Mouse (Mus musculus): ENCODE measurements around the gene Arhgef28. TPM values are rescaled to one million over a fixed set of nuclear protein-coding genes. Genes with fewer than 3 reads are reported as not detected.

Gene Arhgef28
- polyA plus RNA-seq, 1 experiment: 6.7 TPM

DNA sequence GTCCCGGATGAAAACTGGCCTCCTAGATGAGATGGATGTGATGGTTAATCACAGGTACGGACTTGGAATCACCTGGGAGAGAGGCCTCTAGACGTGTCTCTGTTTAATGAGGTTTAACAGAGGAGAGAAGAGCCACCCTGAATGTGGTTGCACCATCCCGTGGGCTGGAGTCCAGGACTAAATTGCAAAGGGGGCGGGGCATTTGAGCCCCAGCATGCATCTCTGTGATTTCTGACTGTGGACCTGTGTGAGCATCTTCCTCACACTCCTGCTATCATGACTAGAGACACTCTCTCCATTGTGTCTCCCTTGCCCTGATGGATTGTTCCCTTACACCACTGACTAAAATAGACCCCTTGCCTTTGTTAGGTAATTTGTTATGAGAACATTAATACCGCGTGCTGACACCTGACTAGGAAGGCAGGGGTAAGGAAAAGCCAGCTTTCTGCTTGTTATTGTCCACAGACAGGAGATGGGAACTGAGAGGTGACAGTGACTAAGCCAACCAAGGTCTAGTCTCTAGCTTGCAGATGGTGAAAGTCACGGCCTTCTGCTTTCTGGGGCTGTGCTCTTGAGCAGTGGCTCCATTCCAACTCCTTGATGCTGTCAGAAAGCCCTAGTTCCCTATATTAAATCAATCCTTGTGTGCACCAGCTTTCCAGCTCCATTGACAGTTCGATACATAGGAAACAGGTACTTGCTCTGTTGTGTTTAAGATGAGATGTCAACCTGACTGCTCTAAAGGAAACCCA lies 35.5 kb upstream of the Arhgef28 start:
- H3K9ac ChIP-seq (ENCODE audit: low read depth, poor library complexity, severe bottlenecking): no peak overlapping the region
- TF ChIP-seq CTCF (IDR thresholded peaks at IDR 0.05; ENCODE audit: low read depth, low read length) (no peak), POLR2A (IDR thresholded peaks at IDR 0.05; ENCODE audit: insufficient read depth, low read length) (no peak), EP300 (IDR thresholded peaks at IDR 0.05; ENCODE audit: insufficient read depth, low read depth, low read length) (no peak)
- H3K4me1 ChIP-seq (ENCODE audit: control insufficient read depth, insufficient read depth, low read length): no peaks in the 10 kb centered on the region
- H3K36me3 ChIP-seq (ENCODE audit: control insufficient read depth, insufficient read depth, low read length, poor library complexity, severe bottlenecking): 0 out of 2 replicates have a peak, but pooled peaks cover 3% of the 10 kb centered on the region
- H3K27ac ChIP-seq (ENCODE audit: insufficient read depth, low read length): no peak overlapping the region
- no peaks in the 10 kb centered on the region for H3K9me3 ChIP-seq (replicated peaks; ENCODE audit: control insufficient read depth, insufficient read depth, low read length, poor library complexity, severe bottlenecking)
- no peaks in the 10 kb centered on the region for H3K27me3 ChIP-seq (ENCODE audit: control insufficient read depth, insufficient read depth, low read length, poor library complexity, severe bottlenecking)
- no peak overlapping the region for H3K4me3 ChIP-seq (ENCODE audit: low read depth, low read length)

DNA sequence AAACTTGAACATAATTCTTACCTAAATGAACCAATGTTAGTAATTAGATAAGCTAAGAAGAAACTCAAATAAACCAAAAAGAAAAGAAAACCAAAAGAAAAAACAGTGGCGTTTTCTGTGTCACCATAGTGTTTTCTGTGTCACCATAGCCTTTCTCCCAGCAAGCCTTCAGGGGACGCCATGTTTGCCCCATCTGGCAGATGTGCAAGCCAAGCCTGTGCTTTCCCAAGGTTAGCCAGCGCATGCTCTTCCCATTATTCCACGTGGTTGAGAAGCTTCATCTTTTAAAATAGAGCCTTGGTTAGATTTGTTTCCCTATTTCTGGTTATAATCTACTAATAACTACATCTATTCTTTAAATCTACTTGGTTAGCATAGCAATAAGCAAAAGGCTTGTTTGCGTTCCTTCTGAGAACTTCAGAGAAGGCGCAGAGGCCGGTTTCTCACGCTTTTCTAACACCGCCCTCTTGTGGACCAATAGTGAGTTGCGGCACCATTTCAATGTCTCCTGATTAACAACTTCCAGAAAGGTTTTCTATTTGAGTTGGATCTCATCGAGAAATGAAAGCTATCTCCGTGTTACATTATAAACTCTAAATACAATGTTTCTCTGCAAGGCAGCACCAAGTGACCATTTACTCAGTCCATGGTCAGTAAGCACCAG lies 33.9 kb upstream of the Arhgef28 start:
- Histone ChIP-seq H3K4me3 (ENCODE audit: low read depth, low read length) (no peak overlapping the region), H3K9ac (ENCODE audit: low read depth, poor library complexity, severe bottlenecking) (no peak overlapping the region), H3K4me1 (ENCODE audit: control insufficient read depth, insufficient read depth, low read length) (no peaks in the 10 kb centered on the region), H3K9me3 (replicated peaks; ENCODE audit: control insufficient read depth, insufficient read depth, low read length, poor library complexity, severe bottlenecking) (no peaks in the 10 kb centered on the region), H3K36me3 (ENCODE audit: control insufficient read depth, insufficient read depth, low read length, poor library complexity, severe bottlenecking) (no peaks in the 10 kb centered on the region), H3K27ac (ENCODE audit: insufficient read depth, low read length) (no peak overlapping the region), H3K27me3 (ENCODE audit: control insufficient read depth, insufficient read depth, low read length, poor library complexity, severe bottlenecking) (no peaks in the 10 kb centered on the region)
- TF ChIP-seq EP300 (IDR thresholded peaks at IDR 0.05; ENCODE audit: insufficient read depth, low read depth, low read length) (no peak), CTCF (IDR thresholded peaks at IDR 0.05; ENCODE audit: low read depth, low read length) (peak; percentile 70), POLR2A (IDR thresholded peaks at IDR 0.05; ENCODE audit: insufficient read depth, low read length) (no peak)

- Histone ChIP-seq H3K36me3 (ENCODE audit: control insufficient read depth, insufficient read depth, low read length, poor library complexity, severe bottlenecking) (no peaks in the 10 kb centered on the region), H3K27me3 (ENCODE audit: control insufficient read depth, insufficient read depth, low read length, poor library complexity, severe bottlenecking) (no peaks in the 10 kb centered on the region), H3K4me3 (ENCODE audit: low read depth, low read length) (no peak overlapping the region), H3K27ac (ENCODE audit: insufficient read depth, low read length) (no peak overlapping the region), H3K9me3 (replicated peaks; ENCODE audit: control insufficient read depth, insufficient read depth, low read length, poor library complexity, severe bottlenecking) (no peaks in the 10 kb centered on the region; the same call in 1 of the 2 replicates), H3K4me1 (ENCODE audit: control insufficient read depth, insufficient read depth, low read length) (no peaks in the 10 kb centered on the region), H3K9ac (ENCODE audit: low read depth, poor library complexity, severe bottlenecking) (no peak overlapping the region)
- no peak for TF ChIP-seq CTCF (IDR thresholded peaks at IDR 0.05; ENCODE audit: low read depth, low read length)
- TF ChIP-seq POLR2A (IDR thresholded peaks at IDR 0.05; ENCODE audit: insufficient read depth, low read length): no peak
- no peak for TF ChIP-seq EP300 (IDR thresholded peaks at IDR 0.05; ENCODE audit: insufficient read depth, low read depth, low read length)
Observed at GRCm38 (mm10) chr13:98235451-98235850, 29.2 kb upstream of the Arhgef28 start.

- Histone ChIP-seq H3K36me3 (ENCODE audit: control insufficient read depth, insufficient read depth, low read length, poor library complexity, severe bottlenecking) (no peaks in the 10 kb centered on the region), H3K27ac (ENCODE audit: insufficient read depth, low read length) (no peak overlapping the region), H3K27me3 (ENCODE audit: control insufficient read depth, insufficient read depth, low read length, poor library complexity, severe bottlenecking) (no peaks in the 10 kb centered on the region), H3K9me3 (replicated peaks; ENCODE audit: control insufficient read depth, insufficient read depth, low read length, poor library complexity, severe bottlenecking) (no peaks in the 10 kb centered on the region; the same call in 1 of the 2 replicates), H3K9ac (ENCODE audit: low read depth, poor library complexity, severe bottlenecking) (no peak overlapping the region), H3K4me3 (ENCODE audit: low read depth, low read length) (no peak overlapping the region), H3K4me1 (ENCODE audit: control insufficient read depth, insufficient read depth, low read length) (no peaks in the 10 kb centered on the region)
- no peak for TF ChIP-seq CTCF (IDR thresholded peaks at IDR 0.05; ENCODE audit: low read depth, low read length)
- TF ChIP-seq EP300 (IDR thresholded peaks at IDR 0.05; ENCODE audit: insufficient read depth, low read depth, low read length): no peak
- TF ChIP-seq POLR2A (IDR thresholded peaks at IDR 0.05; ENCODE audit: insufficient read depth, low read length): no peak
Observed at GRCm38 (mm10) chr13:98230511-98230910, 24.3 kb upstream of the Arhgef28 start.

DNA sequence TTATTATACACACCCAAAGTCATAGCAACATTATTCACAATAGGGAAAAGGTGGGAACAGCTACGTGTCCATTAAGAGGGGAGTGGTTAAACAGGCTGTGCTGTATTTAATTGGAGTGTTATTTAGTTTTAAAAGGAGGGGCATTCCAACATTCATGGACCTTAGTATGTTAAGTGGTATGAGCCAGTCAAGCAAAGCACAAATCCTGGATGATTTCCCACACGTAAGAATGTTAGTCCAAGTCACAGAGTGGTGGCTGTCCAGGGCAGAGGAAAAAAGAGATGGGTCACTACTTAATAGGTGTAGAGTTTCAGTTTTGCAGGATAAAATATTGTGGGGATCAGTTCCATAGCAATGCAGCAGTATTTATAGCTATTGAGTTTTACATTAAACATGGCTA lies 20.0 kb upstream of the Arhgef28 start:
- TF ChIP-seq CTCF (IDR thresholded peaks at IDR 0.05; ENCODE audit: low read depth, low read length): no peak
- TF ChIP-seq POLR2A (IDR thresholded peaks at IDR 0.05; ENCODE audit: insufficient read depth, low read length): no peak
- TF ChIP-seq EP300 (IDR thresholded peaks at IDR 0.05; ENCODE audit: insufficient read depth, low read depth, low read length): no peak
- H3K36me3 ChIP-seq (ENCODE audit: control insufficient read depth, insufficient read depth, low read length, poor library complexity, severe bottlenecking): no peaks in the 10 kb centered on the region
- no peaks in the 10 kb centered on the region for H3K9me3 ChIP-seq (replicated peaks; ENCODE audit: control insufficient read depth, insufficient read depth, low read length, poor library complexity, severe bottlenecking)
- H3K4me1 ChIP-seq (ENCODE audit: control insufficient read depth, insufficient read depth, low read length): no peaks in the 10 kb centered on the region
- H3K9ac ChIP-seq (ENCODE audit: low read depth, poor library complexity, severe bottlenecking): no peak overlapping the region
- no peak overlapping the region for H3K27ac ChIP-seq (ENCODE audit: insufficient read depth, low read length)
- no peak overlapping the region for H3K4me3 ChIP-seq (ENCODE audit: low read depth, low read length)
- H3K27me3 ChIP-seq (ENCODE audit: control insufficient read depth, insufficient read depth, low read length, poor library complexity, severe bottlenecking): no peaks in the 10 kb centered on the region

DNA sequence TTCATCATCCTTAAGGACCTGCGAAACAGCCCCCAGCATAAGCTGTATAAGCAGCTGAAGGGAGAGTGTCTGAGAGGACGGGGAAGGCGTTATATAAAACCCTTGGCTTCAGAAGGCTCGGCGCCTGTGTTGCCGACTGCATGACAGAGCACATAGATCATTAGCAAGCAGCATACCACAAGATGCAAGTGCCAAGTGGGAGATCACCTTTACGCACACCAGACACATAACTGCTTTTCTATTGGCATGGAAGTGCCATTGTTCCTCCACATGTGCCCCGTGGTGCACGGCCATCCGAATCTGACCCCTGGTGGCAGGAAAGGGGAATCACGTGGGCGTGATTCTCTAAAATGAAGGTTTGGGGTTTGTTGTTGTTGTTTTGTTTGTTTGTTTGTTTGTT lies 16.6 kb upstream of the Arhgef28 start:
- Histone ChIP-seq H3K9ac (ENCODE audit: low read depth, poor library complexity, severe bottlenecking) (no peak overlapping the region), H3K4me1 (ENCODE audit: control insufficient read depth, insufficient read depth, low read length) (no peaks in the 10 kb centered on the region), H3K36me3 (ENCODE audit: control insufficient read depth, insufficient read depth, low read length, poor library complexity, severe bottlenecking) (no peaks in the 10 kb centered on the region), H3K27ac (ENCODE audit: insufficient read depth, low read length) (no peak overlapping the region), H3K9me3 (replicated peaks; ENCODE audit: control insufficient read depth, insufficient read depth, low read length, poor library complexity, severe bottlenecking) (no peaks in the 10 kb centered on the region), H3K4me3 (ENCODE audit: low read depth, low read length) (no peak overlapping the region), H3K27me3 (ENCODE audit: control insufficient read depth, insufficient read depth, low read length, poor library complexity, severe bottlenecking) (no peaks in the 10 kb centered on the region)
- TF ChIP-seq POLR2A (IDR thresholded peaks at IDR 0.05; ENCODE audit: insufficient read depth, low read length) (no peak), CTCF (IDR thresholded peaks at IDR 0.05; ENCODE audit: low read depth, low read length) (peak; percentile 80), EP300 (IDR thresholded peaks at IDR 0.05; ENCODE audit: insufficient read depth, low read depth, low read length) (no peak)
